Mouse (Mus musculus) embryonic facial prominence, embryonic 12.5 days (tissue): ENCODE measurements around the gene Zfp981. TPM values are rescaled to one million over a fixed set of nuclear protein-coding genes. Genes with fewer than 3 reads are reported as not detected.
"Not testable (repeated sequence)": the region's sequence is repeated elsewhere in the genome, so short reads cannot be mapped to it uniquely, and the experiment has no call there.

Experiments used
- ATAC-seq: fragments of 200-750 bp; cut with Nextera tagmentation; 2 replicates; pipeline ENCODE4 v1.8.0; 2017; ENCODE audit not compliant: insufficient number of reproducible peaks, insufficient read depth, low FRiP score, low TSS enrichment
- H3K27ac ChIP-seq: fragments of 300-500 bp; sonication (generic); 2 replicates; pipeline ENCODE4 v1.5.1; 2016; ENCODE audit warnings: mild to moderate bottlenecking
- H3K27me3 ChIP-seq: fragments of 300-500 bp; sonication (generic); 2 replicates; pipeline ENCODE4 v1.6.1; 2016; ENCODE audit warnings: mild to moderate bottlenecking, moderate library complexity
- H3K36me3 ChIP-seq: fragments of 300-500 bp; sonication (generic); 2 replicates; pipeline ENCODE4 v1.6.1; 2016; ENCODE audit warnings: mild to moderate bottlenecking
- H3K4me1 ChIP-seq: fragments of 300-500 bp; sonication (generic); 2 replicates; pipeline ENCODE4 v1.6.1; 2016
- H3K4me2 ChIP-seq: fragments of 300-500 bp; sonication (generic); replicated peaks from 2 replicates; pipeline ENCODE4 v1.6.1; 2016; ENCODE audit warnings: mild to moderate bottlenecking, moderate library complexity
- H3K4me3 ChIP-seq: fragments of 300-500 bp; sonication (generic); 2 replicates; pipeline ENCODE4 v1.5.1; 2016; ENCODE audit warnings: mild to moderate bottlenecking
- H3K9ac ChIP-seq: fragments of 300-500 bp; sonication (generic); 2 replicates; pipeline ENCODE4 v1.6.1; 2016; ENCODE audit warnings: mild to moderate bottlenecking, moderate library complexity
- H3K9me3 ChIP-seq: fragments of 300-500 bp; sonication (generic); 2 replicates; pipeline ENCODE4 v1.6.1; 2016; ENCODE audit warnings: mild to moderate bottlenecking, moderate library complexity
- WGBS: fragments of 180-500 bp; shearing (Covaris S2); methylation state at CpG from one replicate; pipeline ENCODE4 v1.1.7; 2016; 5-methylcytosine and 5-hydroxymethylcytosine counted together
- polyA plus RNA-seq: library from polyadenylated mRNA; unstranded; fragments of >200 nt; fragmentation: Nextera tagmentation; extraction: Ambion mirVana; gene quantifications from 2 replicates; pipeline ENCODE4 v1.2.1, GENCODE M21; 2016

Zfp981 gene
- polyA plus RNA-seq, 1 experiment from 2014 or later, result 0.06 TPM

DNA sequence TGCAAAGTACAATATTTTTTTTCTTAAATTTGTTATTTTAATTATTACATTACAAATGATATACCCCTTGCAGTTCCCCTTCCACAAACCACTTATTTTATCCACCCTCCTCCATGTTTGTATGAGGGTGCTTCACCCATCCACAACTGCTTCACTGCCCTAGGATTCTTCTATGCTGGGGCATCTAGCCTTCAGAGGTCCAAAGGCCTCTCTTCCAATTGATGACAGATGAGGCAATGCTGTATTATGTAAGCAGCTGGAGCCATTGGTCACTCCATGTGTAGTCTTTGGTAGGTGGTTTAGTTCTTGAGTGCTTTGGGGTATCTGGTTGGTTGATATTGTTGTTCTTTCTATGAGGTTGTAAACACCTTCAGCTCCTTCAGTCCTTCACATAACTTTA lies 34.1 kb downstream of the Zfp981 start:
- Histone ChIP-seq H3K27me3 (no peaks in the 10 kb centered on the region), H3K9ac (no peak overlapping the region), H3K4me2 (no peak overlapping the region), H3K4me1 (no peaks in the 10 kb centered on the region), H3K9me3 (peaks cover 50% of the 10 kb centered on the region), H3K36me3 (no peaks in the 10 kb centered on the region), H3K27ac (no peak overlapping the region), H3K4me3 (no peak overlapping the region)
- peak; percentile 60; the same call in 1 of the 2 replicates for ATAC-seq

DNA sequence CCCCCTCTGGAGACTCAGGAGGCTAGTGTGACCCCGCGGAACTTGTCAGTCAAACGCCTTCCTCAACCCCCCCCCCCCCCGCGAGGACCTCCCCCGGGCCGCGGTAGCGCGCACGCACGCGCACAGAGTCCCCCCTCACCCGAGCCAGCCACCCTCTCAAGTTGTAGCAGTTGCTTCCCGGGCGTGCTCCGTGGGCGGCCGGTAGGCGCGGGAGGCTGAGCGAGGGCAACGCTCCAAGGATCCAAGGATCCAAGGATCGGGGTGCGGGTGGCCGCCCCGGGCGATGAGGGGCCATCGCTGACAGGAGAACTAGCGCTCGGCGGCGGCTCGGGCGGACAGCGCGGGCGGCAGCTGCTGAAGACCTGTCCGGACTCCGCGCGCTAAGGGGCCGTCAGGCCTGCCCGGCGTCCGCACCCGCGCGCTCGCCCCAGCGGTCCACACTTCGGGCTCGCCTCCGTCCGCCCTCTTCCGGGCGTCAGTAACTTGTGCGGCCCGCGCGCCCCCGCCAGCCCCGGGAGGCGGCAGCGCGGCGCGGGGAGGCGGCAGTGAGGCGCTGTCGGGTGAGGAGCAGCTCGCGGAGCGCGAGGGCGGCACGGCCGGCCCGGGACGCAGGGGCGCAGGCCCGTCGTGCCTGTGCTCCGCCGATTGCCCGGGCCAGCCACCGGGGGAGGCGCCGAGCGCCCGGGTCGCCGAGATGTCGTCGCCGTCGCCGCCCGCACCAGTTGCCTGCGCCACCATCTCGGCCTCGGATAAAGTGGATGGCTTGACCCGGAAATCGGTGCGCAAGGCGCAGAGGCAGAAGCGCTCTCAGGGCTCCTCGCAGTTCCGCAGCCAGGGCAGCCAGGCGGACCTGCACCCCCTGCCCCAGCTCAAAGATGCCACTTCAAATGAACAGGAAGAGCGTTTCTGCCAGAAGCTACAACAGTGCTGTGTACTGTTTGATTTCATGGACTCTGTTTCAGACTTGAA lies 78.4 kb downstream of the Zfp981 start:
- H3K4me2 ChIP-seq, H3K36me3 ChIP-seq: not testable (repeated sequence)

More for the DNA sequence above, 78.4 kb downstream of the Zfp981 start:
- not testable (repeated sequence) for H3K27me3 ChIP-seq, H3K4me1 ChIP-seq, H3K9ac ChIP-seq, H3K27ac ChIP-seq, H3K4me3 ChIP-seq, H3K9me3 ChIP-seq
- WGBS, result 2% methylated on average over 15 of the region's 111 CpGs
- peak; percentile 67; the same call in 1 of the 2 replicates for ATAC-seq

Other genes with a start within 250 kb of the Zfp981 start
- gene Zfp992, start 53.0 kb upstream of the Zfp981 start, polyA plus RNA-seq, result 2.9 and 4.5 TPM in 2 replicates
- 2.3 and 2.5 TPM in 2 replicates for gene Zfp993, start 108.9 kb downstream of the Zfp981 start, polyA plus RNA-seq